Mouse (Mus musculus): ENCODE results near the gene Cd8b1.
"Not testable (repeated sequence)": the region's sequence is repeated elsewhere in the genome, so short reads cannot be mapped to it uniquely, and the experiment has no call there.

Cd8b1 gene

DNA sequence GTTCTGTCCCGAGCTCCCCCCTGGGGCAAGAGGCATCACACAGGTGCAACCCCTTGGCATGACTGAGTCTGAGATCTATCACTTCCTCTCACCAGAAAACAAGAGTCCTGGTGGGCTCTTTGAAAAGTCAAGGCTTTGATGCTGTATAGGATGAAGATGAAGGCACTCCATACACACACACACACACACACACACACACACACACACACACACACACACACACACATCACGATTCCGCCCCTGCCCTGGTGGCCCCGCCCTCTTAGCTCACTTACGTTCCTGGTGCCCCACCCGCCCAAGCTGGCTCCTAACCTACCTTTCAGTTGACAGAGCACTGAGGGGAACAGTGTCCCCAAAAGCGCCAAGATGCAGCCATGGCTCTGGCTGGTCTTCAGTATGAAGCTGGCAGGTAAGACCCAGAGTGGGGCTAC lies at the start of gene Cd8b1:
Gene Cd8b1 (plus strand): TSS at position 298 of the 431 bp plus-strand sequence.
- DNase-seq (ENCODE audit: low spot score), result no peak

DNA sequence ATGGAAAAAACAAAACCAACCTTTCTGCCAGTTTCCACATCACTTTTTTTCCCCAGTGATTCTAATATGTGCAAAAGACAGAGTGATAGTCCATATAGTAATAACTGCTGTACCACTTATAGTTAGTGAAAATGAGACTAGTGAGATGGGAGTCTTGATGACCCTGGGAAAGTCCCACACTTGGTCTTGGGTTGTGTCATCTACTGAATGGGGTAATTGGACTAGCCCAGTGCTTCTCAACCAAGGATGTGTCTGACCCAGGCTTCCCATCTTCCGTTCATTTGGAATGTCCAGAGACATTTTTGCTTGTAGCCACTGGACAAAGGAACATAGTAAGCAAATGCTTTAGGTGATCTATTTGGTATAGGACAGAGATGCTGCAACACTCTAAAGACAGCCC lies 48.9 kb upstream of the Cd8b1 start:
- DNase-seq (ENCODE audit: low spot score), result no peak

DNA sequence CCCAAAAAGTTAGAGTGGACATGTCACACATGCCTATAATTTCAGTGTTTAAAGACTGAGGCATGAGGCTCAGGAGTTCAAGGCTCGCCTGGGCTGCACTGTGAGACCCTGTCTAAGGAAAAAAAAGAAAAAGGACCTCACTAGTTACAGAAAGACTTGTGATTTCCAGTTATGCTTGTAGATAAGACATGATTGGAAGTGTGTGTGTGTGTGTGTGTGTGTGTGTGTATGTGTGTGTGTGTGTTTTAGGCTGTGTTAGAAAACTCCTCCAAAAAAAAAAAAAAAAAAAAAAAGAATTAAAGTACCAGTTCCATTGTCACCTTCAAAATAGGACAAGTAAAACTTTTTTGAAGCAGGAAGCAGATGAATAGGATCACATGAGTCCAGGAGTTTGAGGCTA lies 48.0 kb upstream of the Cd8b1 start:
- DNase-seq (ENCODE audit: low spot score), result no peak

DNA sequence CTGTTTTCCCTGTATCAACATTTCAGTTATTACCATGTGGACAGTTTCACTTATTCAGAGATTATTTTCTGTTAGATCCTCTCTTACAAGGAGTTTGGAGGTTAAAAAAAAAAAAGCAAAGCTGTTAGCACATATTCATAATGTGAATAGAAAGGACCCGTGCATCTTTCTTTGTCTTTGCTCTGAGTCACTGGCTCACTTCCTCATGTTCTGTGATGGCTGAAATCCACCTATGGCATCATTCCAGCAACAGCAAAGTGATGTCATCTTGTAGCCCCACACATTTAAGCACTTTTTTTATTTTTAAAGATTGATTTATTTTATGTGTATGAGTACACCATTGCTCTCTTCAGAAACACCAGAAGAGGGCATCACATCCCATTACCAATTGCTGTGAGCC lies 43.2 kb upstream of the Cd8b1 start:
- no peak for DNase-seq (ENCODE audit: low spot score)

DNA sequence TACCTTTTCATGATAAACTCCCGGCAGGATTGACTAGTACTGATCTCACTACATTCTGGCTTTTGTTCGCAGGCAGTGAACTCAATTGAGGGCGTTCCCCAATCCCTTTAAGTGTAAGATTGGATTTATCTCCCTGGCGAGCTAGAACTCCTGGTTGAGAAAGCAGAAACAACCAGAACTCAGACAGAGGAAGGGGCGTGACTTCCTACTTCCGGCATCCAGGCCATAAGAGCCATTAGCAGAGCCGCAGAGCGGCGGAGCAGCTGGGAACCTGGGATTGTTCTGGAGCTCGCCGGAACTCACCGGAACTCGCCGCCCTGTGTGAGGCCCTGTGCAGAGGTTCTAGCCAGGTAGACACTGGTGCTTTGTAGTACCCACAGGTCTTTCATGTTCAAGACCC lies 29.1 kb upstream of the Cd8b1 start:
- no peak for DNase-seq (ENCODE audit: low spot score)

DNA sequence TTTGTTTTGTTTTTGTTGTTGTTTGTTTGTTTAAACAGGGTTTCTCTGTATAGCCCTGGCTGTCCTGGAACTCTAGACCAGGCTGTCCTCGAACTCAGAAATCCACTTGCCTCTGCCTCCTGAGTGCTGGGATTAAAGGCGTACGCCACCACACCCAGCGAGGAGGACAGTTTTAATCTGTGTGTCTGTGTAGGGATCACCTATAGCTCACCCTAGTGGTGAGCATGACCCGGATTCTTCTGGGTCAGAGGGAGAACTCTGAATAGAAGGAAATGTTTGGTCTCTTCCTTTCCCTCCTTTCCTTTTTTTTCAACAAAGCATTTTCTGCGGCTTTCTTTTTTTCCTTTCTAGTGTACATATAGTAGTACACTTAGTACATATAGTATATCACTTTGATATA lies 27.3 kb upstream of the Cd8b1 start:
- no peak for DNase-seq (ENCODE audit: low spot score)

DNA sequence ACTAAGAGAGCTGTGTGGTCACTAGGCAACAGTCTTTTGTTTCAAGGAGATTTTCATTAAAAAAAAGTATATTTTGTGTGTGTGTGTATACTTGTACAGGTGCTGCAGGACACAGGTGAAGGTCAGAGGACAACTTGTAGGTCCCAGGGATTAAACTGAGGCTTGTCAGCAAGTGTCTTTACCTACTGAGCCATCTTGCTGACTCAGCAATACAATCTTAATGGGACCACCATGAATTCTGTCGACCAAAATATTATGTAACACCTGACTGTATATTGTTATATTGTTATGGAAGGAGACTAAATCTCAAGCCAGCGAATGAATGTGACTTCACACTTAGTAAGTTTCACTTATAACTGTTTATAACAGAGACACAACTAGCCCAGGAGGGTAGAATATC lies 24.5 kb upstream of the Cd8b1 start:
- DNase-seq (ENCODE audit: low spot score), result no peak

DNA sequence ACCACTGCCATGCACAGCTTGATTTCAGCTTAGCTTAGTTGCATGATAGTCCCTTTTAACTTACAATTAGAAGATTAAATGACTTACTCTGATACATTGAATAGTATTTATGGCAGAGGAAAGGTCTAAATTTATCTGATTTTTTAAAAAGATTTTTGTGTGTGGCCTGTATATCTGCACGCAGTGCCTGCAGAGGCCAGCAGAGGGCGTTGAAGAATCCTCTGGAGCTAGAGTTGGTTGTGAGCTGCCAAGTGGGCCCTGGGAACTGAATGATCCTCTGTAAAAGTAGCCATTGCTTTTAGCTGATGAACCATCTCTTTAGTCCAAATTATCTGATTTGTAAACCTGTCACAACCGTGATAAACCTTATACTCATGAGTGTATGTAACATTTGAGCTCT lies 23.8 kb upstream of the Cd8b1 start:
- DNase-seq (ENCODE audit: low spot score), result no peak

DNA sequence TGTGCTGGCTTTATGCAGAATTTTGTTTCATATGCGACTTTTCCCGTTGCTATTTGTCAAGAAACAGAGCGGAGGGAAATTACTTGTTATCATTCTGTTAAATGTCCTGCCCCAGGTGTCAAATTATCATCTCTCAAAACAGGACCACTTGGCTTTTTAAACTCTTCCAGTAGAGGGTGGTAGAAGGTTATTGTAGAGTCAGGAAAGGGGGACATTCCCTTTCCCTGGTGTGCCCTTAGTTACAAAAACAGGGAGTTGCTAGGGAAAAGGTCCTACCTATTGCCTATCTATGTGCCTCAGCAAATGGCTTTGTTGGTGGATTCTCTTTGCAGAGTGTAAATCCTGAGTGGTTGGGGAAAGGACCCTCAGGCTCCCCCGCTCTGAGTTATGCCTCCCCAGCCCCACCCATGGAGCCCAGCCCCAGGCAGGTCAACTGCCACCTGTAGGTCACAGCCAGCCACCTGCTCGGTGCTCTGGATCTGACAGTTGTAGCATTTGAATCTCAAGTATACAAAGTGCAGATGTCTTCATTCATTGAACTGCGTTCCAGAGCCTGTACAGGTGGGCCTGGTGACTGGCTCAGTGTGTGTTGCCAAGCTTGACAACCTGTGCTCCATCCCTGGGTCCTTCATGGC lies 20.4 kb upstream of the Cd8b1 start:
- no peak for DNase-seq (ENCODE audit: low spot score)

DNA sequence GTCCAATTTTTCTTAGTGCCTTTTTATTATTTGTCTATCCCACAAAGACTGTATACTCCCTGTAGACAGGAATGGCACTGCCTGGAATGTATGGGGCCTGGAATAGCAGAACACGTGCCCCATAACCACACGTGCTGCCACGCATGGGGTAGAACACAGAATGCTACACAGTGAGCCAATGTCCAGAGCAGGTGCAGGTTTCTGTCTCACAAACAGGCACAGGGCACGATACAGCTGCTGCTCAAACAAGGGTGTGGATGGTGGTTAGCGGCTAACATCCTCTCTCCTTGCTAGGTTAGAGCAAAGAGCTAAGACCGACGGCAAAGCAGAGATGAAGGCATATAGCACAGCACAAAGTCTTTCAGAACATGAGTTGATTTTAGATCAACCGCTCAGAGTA lies 15.1 kb upstream of the Cd8b1 start:
- no peak for DNase-seq (ENCODE audit: low spot score)

DNA sequence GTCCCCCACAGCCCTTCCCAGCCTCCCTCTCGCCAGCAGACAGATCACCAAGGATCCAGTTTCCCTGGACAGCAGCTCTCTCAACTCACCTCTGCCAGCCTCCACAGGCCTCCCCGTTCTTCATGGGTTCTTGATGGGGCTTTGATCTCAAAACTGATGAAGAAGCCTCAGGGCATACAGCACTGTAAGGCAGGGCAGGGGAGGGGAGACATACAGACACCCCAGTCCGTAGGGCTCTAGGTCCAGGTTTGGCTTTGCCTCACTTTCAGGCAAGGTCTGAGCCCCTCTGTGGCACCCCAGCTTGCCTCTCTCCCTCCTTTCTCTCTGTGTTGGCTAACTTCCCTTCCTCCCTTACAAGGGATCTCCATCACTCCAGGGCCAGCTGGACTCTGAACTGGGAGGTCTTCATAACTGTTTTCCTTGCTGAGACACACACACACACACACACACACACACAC lies 733 bp upstream of the Cd8b1 start, which contains the start of gene Smyd1:
Gene Smyd1 (minus strand): TSS at position 408 of the 458 bp plus-strand sequence.
- no peak for DNase-seq (ENCODE audit: low spot score)

DNA sequence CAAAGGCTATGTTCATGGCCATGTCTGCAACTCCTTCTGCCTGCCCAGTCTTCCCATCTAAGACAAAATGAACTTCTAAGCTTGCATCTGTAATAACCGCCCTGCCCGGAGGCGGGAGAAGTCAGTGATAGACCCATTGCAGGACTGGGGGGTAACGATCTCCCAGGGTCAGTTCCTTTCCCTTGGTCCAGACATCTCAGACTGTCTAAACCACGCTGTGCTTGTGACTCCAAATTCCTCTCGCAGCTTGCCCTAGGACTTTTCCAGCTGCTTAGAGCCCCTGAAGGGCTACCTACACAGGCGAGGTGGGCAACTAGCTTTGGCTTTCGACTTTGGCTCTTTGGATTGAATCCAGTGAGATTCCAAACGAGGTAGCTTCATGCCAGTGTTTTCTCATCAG lies 2.2 kb downstream of the Cd8b1 start:
- no peak for DNase-seq (ENCODE audit: low spot score)

DNA sequence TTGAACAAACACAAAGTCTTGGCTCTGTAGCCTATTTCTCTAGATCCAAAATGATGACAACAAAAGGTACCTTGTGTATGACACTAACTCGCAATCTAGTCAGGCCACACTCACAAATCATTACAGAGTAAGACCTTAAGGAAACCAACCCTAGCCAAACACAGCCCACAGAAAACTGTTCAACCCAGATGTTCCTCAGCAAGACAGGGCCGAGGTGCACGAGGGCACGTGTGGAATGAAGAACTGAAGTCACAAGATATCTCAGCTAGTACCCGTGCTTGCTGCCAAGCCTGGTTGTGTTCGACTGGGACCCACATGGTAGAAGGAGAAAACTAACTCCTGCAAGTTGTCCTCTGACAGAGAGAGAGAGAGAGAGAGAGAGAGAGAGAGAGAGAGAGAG lies 7.3 kb downstream of the Cd8b1 start:
- no peak for DNase-seq (ENCODE audit: low spot score)

DNA sequence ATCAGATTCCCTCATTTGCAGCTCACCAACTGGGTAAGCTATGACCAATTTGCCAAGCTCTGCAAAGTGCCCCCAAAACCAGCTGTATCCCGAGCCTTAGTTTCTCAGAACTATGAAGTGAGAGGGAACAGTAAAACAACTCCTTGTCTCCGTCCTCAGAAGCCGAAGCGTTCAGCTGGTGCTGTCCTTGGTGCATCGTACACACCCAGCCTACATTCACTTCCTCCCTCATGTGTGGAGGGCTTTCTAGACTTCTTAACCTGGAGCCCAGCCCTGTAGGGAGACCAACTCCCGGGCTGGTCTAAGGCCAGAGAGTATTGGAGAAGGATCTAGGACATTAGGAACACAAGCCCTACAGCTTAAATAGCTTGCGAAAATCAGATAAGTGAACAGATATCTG lies 7.9 kb downstream of the Cd8b1 start:
- no peak for DNase-seq (ENCODE audit: low spot score)

DNA sequence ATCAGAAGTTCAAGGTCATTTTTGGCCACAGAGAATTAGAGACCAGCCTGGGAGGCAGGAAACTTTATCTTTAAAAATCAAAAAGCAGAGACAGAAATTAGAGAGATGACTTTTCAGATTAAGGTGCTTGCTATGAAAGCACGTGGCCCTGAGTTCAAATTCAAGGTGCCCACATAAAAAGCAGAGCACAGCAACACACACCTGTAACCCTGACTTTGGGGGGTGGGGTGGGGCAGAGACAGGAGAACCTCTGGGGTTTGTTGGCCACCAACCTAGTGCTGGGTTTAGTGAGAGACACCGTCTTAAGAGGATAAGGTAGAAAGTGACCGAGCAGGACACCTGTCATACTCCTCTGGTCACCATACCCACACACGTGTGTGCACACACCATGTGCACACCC lies 8.9 kb downstream of the Cd8b1 start:
- not testable (repeated sequence) for DNase-seq (ENCODE audit: low spot score)

DNA sequence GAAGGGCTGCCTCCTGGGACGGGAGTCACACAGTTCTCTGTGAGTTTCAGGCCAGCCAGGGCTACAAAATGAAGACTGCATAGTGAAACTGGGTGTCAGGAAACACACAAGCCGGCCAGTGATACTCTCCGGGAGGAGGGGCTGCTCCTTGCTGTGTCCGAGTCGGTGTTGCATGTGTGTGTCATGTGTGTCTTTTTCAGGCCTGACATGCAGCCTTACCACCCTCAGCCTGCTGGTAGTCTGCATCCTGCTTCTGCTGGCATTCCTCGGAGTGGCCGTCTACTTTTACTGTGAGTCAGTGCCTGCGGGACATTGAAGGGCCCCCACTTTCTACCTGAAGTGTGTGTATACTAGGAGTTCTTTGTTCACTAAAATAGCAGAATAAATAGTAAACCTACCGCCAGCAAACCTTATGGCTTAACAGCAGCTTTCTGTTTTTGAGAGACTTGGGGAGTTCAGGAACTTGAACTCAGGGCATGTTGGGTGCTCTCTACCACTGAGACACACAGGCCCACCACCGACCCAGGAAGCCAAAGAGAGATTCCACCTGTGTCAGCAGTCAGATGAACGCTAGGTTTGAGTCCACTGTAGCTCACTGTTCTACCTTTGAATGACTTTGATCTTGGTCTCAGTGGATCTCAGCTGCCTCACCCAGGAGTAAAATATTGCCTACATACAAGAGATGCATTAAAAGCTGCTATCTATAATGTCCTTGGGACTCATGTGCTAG lies 9.8 kb downstream of the Cd8b1 start:
- DNase-seq (ENCODE audit: low spot score), result no peak

DNA sequence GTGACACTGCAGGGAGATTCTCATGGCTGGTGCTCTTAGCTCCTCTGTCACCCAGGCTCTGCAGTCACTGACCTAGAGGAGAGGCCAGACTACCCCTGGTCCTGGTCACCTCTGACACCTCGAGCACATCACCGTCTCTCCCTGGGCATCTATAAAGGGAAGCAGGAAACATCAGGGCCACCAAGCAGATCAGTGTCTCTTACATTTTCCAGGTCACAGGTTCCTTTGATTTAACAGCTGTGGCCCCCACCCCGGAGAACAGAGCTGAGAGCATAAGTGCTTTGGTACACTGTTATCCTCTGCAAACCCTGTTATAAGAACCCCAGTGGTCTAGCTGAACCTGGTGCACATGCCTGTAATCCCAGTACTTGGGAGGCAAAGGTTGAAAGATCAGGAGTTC lies 10.4 kb downstream of the Cd8b1 start:
- DNase-seq (ENCODE audit: low spot score), result no peak

DNA sequence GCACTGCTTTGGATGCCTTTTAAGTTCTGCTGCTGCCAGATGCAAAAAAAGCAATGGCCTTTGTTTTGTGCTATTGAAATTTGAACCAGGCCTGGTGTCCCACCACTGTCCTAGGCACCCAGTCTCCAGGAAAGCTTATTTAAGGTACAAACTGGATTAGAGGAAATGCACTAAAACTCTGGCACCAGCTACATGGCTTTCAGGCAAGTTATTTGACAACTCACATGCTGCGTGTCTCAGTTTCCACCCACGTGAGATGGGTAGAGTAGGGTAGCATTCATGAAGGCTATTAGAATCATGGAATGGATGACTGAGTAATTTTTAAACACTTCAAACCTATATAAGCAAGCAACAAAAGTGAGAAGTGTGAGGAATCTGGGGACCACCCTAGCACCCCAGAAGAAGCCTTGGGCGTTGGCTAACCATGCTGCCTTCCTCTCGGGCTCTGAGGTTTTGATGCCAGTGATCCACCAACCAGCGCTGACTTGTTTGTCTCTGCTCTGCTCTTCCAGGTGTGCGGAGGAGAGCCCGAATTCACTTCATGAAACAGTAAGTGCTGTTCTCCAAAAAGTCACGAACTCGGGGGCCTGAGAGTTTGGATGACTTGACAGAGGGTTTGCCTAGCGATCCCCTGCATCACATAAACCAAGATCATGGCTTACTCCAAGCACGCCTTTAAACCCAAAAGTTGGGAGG lies 11.1 kb downstream of the Cd8b1 start:
- no peak for DNase-seq (ENCODE audit: low spot score)

DNA sequence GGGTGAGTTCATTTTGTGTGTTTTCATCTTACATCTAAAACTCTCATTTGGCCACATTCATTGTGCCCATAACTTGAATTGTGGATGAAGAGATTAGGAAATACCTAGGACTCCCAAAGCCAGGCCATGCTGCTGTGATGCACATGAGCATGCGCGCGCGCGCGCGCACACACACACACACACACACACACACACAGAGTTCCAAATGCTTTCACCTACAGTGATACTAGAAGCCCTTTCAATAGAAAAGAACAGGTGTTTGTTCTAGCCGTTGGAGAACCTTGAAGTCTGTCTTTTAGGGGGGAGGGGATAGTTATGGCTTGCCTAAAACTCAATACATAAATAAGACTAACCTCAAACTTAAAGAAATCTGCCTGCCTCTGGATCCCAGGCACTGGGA lies 15.1 kb downstream of the Cd8b1 start:
- no peak for DNase-seq (ENCODE audit: low spot score)

DNA sequence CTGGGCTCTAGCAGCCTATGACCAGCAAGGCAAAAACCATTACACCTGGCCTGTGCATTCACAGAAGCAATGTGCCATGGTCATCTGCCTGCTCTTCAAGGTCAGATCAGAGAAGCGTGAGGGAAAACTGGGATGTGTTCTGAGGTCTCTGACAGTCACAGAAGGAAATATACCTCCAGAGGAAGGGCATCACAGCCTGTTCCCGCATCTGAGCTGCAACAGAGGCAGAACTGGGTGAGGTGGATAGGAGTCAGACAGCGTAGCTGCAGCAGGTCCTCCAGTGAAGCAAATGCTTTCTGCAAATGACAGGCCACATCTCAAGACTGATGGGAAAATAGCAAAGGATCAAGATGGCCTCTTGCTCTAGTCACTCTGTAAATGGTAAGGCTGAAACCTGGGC lies 16.4 kb downstream of the Cd8b1 start:
- no peak for DNase-seq (ENCODE audit: low spot score)

DNA sequence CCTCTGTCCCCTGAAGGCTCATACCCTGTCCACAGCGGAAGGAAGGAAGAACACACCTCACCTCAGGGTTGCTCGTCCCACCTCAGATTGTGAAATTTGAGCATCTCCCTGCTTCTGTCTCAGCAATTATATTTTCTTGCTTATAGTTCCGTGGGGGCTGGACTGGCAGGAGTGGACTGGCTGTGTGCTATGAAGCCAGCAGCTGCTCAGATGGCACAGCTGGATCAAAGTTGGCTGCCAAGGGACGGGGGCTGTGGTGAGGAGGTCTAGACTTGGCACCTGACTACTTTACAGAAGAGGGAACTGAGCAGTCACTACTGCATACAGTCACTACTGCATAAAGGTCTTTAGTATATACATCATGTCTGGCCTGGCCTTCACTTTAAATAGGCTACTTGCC lies 16.8 kb downstream of the Cd8b1 start:
- no peak for DNase-seq (ENCODE audit: low spot score)

DNA sequence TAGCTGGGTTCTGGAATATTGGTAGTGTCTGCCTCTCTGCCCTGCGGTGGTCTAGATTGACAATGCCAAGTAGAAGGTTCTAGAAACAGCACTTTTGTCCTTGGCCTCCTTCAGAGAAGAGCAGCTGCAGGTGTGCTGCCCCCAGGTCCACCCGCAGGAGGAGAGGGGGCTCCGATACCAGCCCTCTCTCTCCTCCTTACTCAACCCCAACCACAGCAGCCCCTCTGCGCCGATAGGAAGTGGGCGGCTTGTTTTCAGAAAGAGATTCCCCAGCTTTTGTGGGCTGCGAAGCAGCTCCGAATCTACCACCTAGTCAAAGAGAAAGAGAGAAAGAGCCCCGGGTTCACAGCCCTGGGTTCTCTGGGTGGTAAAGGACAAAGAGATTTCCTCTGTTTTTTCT lies 18.6 kb downstream of the Cd8b1 start:
- no peak for DNase-seq (ENCODE audit: low spot score)

DNA sequence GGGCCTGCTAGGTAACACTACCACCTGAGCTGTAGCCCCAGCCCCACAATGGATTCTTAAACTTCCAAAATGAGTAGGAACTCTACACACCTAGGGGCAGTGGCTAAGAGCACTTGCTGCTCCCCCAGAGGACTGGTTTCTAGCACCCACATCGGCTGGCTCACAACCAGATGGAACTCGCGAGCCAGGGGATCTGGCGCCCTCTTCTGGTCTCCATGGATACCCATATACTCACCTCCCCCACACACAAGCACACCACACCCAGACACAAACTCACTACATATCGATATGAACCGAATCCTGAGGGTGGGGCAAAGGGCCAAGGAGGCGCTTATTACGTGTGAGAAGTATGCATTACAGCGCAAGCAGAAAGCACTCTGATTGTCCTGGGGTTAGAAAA lies 25.4 kb downstream of the Cd8b1 start:
- DNase-seq (ENCODE audit: low spot score), result no peak

Measured in urinary bladder, postnatal 14 days (tissue).